Mouse (Mus musculus) cerebellum, adult 2 months (tissue): Measurements from ENCODE around the gene Pias1.

Source experiments
- CTCF ChIP-seq: fragments of 200-500 bp; IDR thresholded peaks from 2 replicates; pipeline ENCODE4 v1.5.1; 2011; ENCODE audit warnings: low read depth, mild to moderate bottlenecking, control low read depth, low read length, moderate library complexity, borderline replicate concordance; ENCODE audit not compliant: insufficient read depth
- POLR2A ChIP-seq: fragments of 200-500 bp; IDR thresholded peaks from 2 replicates; pipeline ENCODE4 v1.6.1; 2011; ENCODE audit warnings: low read length, control low read depth, borderline replicate concordance; ENCODE audit not compliant: insufficient read depth

- no peak for TF ChIP-seq POLR2A
- TF ChIP-seq CTCF, result no peak
Observed at GRCm38 (mm10) chr9:62877825-62878224, 109.9 kb downstream of the Pias1 start.
